Mouse (Mus musculus) heart, adult 11 months (tissue): ENCODE measurements around the gene Slc25a42.
A peak's percentile ranks its signal among the peaks of the same experiment; 100 is the strongest.

Source experiments
- DNase-seq: peaks from one replicate; pipeline ENCODE4 v3.0.0; 2022

The Slc25a42 gene

DNA sequence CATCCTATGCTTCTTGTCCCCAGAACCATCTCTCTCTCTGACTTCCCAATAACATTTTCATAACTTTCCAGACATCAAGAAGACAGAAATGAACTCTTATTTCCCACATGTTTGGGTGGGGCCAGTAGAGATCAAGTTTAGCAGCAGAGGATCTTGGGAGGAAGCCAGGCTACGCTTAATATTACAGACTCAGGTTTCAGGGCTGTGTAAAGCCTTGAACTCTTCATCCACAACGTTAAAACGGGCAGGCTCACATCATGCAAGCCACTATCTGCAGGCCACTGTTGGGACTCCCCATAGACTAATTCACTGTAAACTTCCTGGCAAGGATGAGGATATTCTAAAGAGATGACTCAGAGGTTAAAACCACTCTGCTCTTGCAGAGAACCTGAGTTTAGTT lies 2.3 kb upstream of the Slc25a42 start:
- no peak for DNase-seq

DNA sequence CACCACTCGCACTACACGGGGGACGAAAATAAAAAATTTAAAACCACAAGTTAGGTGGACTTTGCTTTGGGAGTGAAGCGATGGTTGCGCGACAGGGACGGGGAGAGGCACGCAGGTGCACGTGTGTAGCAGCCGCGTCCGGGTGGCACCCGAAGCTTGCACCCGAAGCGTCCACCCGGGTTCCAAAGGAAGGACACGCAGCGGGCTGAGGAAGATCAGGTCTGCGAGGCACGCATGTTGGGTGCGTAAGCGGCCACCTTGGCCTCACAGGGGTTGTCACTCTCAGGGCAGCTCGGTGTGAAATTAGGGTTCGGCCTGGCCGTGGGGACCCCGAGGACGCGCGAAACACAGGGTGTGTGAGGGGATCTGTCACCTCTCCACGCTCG lies 386 bp downstream of the Slc25a42 start:
- DNase-seq = no peak

GRCm38 (mm10) chr8:70211275-70211674 lies 830 bp downstream of the Slc25a42 start:
- DNase-seq = no peak

DNA sequence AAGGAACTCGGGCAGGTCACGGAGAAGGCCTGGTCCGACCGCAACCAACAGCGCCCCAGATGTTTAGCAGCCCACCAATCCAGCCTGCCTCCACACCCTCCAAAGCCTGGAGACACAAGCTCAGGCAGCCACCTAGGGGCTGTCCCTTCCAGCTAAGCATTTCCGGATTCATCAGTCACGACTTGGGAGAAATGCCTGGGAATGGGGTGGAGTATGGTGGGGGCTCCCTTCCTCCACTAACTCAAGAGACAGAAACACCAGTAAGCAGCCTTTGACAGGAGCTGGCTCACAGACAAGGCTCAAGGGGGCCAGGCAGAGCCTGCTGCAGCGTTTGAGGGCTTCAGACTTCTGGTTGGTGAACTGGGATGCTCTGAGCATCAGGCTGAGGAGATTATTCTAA lies 1.6 kb downstream of the Slc25a42 start:
- DNase-seq = peak; percentile 94

- no peak for DNase-seq
These were observed 4.0 kb downstream of the Slc25a42 start for GRCm38 (mm10) chr8:70208130-70208529.

DNA sequence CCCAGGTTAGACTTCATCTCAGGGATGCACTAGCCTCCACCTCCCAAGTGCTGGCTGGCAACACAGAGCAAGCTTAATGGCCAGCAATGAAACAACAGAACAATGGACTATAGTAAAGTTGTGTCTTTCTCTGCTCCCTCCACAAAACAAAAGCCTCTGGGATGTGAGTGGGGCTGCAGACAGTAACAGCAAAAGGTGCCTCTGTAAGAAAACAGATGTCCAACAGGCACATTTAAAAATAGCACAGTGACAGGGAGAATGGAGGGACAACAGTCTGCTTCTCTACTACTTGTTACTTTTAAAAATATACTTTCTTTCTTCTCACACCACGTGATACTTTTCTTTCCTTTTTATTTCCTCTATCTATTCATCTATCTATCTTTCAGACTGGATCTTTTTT lies 7.3 kb downstream of the Slc25a42 start:
- DNase-seq = no peak

- DNase-seq = no peak
These were observed 9.0 kb downstream of the Slc25a42 start for GRCm38 (mm10) chr8:70203072-70203471.

DNA sequence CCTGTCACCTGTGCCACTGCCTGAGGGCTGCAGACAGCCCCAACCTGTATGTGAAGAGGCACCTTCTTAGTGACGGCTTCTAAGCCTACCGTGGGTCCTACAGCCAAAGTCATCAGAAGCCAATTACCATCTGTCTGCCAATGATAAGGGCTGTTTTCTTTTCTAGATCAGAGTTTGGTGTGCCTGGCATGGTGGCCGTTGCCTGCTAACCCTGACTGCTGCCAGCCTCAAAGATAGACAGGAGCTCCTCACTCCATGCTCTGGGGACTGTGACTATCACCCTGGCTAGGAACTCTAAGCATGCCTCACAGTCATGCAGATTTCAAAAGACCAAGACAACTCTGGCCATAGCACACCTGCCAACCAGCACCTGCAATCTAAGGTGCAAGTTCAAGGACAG lies 10.7 kb downstream of the Slc25a42 start:
- no peak for DNase-seq

DNA sequence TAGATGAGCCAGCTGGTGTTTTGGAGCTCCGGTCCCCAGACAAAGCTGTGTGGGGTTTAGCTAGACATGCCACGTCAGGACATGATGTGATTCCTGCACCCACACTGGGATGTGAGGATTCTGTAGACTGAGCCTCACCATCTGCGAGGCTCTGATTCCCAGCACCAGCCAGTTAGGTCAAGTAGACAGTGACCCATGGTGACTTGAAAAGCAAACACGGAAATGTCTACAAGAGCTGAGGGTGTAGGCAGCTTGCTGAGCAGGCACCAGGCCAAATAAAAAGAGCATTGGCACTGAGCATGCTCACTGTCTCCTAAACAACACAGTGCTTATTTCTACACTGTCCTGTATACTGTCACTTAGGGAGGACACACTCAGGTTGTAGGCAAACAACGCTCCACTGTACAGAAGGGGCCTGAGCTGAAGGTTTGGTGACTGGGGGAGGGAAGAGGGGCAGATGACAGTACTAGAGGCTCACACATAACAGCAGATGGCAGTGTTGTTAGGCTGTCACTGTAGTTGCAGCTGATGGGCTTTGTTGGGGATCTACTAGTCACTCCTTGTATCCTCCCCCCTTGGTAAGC lies 11.9 kb downstream of the Slc25a42 start:
- peak; percentile 95 for DNase-seq

GRCm38 (mm10) chr8:70197603-70198002 lies 14.5 kb downstream of the Slc25a42 start:
- no peak for DNase-seq

DNA sequence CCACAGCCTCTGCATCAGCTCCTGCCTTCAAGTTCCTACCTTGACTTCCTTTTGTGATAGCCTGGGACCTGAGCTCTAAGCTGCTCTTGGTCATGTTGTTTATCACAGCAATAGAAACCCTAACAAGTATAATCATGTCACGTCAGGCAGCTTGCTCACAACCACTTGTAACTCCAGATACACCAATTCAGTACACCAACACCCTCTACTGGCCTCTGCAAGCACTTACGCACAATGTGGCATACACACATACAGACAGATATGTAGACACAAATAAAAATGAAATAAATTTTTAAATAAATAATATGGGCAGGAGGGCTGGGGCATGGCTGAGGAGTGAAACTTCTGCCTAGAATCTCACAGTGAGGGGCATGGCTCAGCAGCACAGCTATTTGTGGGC lies 16.3 kb downstream of the Slc25a42 start:
- no peak for DNase-seq

DNA sequence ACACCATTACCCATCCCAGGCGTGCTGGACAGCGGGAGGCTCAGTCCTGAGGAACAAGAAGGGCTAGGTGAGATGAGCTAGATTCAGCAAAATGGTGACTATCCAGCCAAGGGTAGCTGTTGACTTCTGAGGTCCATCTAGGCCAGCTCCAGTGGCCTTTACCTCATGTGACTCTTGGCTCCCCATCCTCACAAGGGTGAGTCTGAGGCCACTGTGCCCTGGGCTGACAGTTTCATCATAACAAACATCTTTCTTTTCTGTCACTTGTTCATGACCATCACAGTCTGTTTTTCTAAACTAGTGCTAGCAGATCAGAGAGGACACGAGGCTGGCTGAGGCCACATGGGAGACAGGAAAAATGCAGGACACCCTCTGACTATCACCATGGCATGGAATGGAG lies 17.9 kb downstream of the Slc25a42 start:
- no peak for DNase-seq

DNA sequence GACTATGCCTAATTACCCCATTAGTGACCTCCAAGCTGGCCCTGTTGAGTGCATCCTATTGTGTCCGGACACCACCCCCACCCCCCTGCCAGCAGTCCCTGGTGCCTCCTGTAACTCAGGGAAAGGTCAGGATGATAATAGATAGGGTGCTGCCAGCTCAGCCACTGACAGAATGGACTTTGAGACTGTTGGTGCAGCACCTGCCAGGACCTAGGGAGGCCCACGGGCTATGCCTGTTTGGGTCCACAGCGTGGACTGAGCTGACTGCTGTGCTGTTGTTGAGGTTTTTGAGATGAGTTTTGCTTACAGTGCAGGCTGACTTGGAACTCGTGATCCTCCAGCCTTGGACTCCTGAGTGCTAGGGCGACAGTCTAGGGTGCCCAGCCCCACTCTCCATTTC lies 18.9 kb downstream of the Slc25a42 start:
- no peak for DNase-seq

GRCm38 (mm10) chr8:70188707-70189106 lies 23.4 kb downstream of the Slc25a42 start:
- DNase-seq = peak; percentile 93

GRCm38 (mm10) chr8:70183194-70183593 lies 28.9 kb downstream of the Slc25a42 start:
- no peak for DNase-seq

DNA sequence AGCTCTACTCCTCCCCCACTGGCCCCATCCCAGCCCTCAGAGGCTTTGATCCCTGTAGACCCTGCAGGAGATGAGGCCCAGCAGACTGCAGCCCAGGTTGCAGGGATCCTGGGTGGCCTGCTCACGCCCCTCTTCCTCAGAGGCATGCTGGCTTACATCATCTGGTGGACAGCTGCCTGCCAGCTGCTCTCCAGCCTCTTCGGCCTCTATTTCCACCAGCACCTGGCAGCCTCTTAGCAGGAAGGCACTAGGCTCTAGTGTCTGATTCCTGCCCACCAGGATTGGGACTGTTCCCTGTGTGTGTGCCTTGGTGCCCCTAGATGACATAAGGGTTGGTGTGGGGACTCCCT lies 30.2 kb downstream of the Slc25a42 start:
- DNase-seq = no peak

DNA sequence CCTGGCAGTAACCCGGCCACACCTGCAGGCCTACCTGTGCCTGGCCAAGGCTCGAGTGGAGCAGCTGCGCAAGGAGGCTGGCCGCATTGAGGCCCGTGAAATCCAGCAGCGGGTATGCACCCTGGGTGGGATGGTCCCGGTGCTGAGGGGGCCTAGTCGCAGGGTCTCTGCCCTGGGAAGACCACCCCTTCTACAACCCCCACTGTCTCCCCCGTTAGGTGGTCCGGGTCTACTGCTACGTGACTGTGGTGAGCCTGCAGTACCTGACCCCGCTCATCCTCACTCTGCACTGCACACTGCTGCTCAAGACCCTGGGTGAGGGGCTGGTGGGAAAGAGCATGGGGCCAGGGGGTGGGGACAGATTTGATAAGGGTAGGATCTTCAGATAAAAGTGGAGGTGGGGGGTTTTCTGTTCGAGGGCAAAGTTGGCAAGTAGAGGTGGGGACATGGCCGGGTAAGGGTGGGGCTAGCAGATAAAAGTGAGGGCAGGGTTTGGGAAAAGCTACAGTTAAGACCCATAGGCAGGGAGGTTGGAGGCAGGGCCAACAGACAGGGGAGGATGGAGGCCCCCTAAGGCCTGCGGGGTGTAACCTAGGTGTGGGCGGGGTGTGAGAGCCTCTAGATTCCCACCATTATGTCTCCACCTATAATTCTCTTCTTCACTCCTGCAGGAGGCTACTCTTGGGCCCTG lies 30.7 kb downstream of the Slc25a42 start:
- peak; percentile 90 for DNase-seq

GRCm38 (mm10) chr8:70179082-70179481 lies 33.0 kb downstream of the Slc25a42 start:
- DNase-seq = no peak

DNA sequence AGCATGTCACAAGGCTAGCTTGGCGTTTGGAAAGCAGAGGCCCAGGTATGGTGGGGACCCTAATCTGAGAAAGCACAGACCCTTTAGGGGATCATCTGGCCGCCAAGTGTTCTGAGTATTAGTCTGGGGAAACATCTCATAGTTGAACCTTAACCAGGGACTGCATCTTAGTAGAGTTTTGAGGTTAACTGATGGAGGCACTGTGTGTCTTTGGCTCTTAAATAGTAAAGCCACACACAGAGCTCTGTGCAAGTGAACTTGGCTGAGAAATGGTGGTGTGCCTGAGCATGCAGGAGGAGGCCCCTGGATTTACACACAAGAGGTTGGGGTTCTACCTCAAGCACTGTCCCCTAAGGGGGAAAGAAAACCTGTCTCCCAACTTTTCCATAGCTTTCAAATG lies 33.9 kb downstream of the Slc25a42 start:
- DNase-seq = no peak

DNA sequence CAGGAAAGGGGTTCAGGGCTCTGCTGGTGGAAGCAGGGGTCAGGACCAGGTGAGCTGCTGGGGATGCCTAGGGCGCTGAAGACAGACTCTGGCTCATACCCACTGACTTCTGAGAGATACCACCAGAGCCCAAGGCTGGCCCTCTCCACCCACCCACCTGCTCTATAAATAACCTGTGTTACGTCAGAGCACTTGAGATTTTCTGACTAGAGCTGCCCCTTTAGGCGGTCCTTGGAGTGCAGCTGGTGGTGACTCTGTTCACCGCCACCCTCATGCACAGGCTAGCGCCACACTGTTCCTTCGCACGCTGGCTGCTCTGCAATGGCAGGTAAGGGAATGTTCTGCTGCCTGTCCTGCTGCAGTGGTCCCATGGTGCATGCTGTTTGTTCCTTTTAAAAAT lies 38.0 kb downstream of the Slc25a42 start:
- DNase-seq = peak; percentile 91

GRCm38 (mm10) chr8:70173320-70173719 lies 38.8 kb downstream of the Slc25a42 start:
- no peak for DNase-seq

DNA sequence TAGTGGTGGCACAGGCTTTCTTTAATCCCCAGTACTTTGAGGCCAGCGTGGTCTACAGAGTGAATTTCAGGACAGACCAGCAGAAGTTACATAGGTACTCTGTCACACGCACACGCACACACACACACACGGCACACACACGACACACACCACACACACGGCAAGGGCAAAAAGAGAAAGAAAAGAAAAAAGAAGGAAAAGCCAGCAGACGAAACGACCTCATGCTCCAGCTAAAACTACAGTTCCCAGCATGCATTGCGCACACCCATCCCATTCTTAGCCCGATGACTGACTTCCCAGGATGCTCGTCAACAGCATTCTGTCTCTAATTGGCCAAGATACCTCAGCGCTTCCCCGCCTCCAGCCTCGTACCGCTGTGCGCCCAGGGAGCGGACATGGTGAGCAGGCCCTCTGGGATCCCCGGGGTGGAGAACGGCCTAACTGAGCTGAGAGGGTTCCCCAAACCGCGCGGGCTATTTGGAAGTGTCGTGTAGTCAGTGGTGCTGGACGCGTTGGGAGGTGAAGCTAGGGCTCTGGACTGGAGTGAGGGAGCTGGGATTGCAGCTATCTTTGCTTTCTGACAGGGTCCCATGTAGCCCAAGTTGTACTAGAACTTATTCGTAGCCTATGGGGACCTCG lies 39.9 kb downstream of the Slc25a42 start, which contains the start of gene Tmem161a:
Gene Tmem161a, plus strand, starts transcription at position 314 of the 639 bp plus-strand sequence.
- DNase-seq = peak; percentile 100

GRCm38 (mm10) chr8:70171240-70171639 lies 40.9 kb downstream of the Slc25a42 start:
- DNase-seq = peak; percentile 85

DNA sequence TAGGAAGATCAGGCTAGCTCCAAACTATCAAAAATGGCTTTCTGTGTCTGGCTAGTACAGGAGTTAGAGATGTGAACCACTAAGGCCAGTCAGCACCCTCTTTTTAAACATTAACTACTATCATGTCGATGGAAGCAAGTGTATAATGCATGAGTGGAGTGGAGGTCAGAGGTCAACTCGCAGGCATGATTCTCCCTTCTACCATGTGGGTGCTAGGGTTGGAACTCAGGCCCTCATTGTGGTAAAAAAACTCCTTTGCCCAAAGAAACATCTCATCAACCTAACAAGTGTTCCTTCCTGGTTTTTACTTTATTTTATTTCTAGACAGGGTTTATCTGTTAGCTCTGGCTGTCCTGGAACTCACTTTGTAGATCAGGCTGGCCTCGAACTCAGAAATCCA lies 41.4 kb downstream of the Slc25a42 start:
- no peak for DNase-seq

GRCm38 (mm10) chr8:70170116-70170515 lies 42.0 kb downstream of the Slc25a42 start:
- no peak for DNase-seq
